Mouse (Mus musculus) brain, embryonic 14.5 days (tissue): ENCODE data around the gene A630001G21Rik. TPM values are rescaled to one million over a fixed set of nuclear protein-coding genes. Genes with fewer than 3 reads are reported as not detected.

ENCODE experiments used
- DNase-seq: peaks from one replicate; pipeline ENCODE4 v3.0.0-alpha.2; 2011; ENCODE audit warnings: low read depth
- CTCF ChIP-seq: fragments of 200-500 bp; IDR thresholded peaks from 2 replicates; pipeline ENCODE4 v1.5.1; 2012; ENCODE audit warnings: inconsistent platforms, mild to moderate bottlenecking, moderate library complexity, borderline replicate concordance; ENCODE audit not compliant: insufficient read depth, insufficient read length; ENCODE audit errors: extremely low read depth
- POLR2A ChIP-seq: fragments of 200-500 bp; IDR thresholded peaks from 2 replicates; pipeline ENCODE4 v1.6.1; 2012; ENCODE audit warnings: mild to moderate bottlenecking, inconsistent platforms, borderline replicate concordance; ENCODE audit not compliant: poor library complexity, insufficient read depth, insufficient read length, severe bottlenecking; ENCODE audit errors: extremely low read depth
- polyA plus RNA-seq: library from polyadenylated mRNA; depleted of rRNA; stranded (reverse); fragments of >200 nt; gene quantifications from 2 replicates; pipeline ENCODE4 v1.2.3, GENCODE M21; 2012; rRNA removed

A630001G21Rik gene
- polyA plus RNA-seq, 1 experiment = 0.75 TPM

GRCm38 (mm10) chr1:85693280-85693679 lies 85.2 kb downstream of the A630001G21Rik start:
- no peak for TF ChIP-seq CTCF
- TF ChIP-seq POLR2A = no peak

GRCm38 (mm10) chr1:85692281-85692680 lies 86.2 kb downstream of the A630001G21Rik start:
- no peak for DNase-seq
- no peak for TF ChIP-seq CTCF
- no peak for TF ChIP-seq POLR2A

More at GRCm38 (mm10) chr1:85693280-85693679, 85.2 kb downstream of the A630001G21Rik start:
- no peak for DNase-seq

DNA sequence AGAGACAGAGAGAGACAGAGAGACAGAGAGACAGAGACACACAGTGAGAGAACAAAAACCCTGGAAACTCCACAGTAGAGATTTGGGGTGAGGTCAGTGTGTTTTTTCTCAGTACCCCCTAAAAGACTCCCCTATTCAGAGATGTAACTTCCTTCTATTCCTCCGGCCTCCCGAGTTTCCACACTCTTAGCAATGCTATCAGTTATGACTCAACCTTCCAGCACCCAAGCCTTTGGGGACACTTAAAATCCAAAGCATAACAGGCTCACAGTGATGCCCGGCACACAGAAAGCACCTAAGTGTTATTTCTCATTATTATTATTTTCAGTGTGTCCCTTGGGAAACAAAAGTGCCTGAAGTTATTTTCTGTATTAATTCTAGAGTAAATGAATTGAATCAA lies 87.9 kb downstream of the A630001G21Rik start:
- TF ChIP-seq CTCF = no peak
- TF ChIP-seq POLR2A = no peak
- no peak for DNase-seq

GRCm38 (mm10) chr1:85687346-85687745 lies 91.1 kb downstream of the A630001G21Rik start:
- TF ChIP-seq CTCF (no peak), POLR2A (no peak)
- no peak for DNase-seq

DNA sequence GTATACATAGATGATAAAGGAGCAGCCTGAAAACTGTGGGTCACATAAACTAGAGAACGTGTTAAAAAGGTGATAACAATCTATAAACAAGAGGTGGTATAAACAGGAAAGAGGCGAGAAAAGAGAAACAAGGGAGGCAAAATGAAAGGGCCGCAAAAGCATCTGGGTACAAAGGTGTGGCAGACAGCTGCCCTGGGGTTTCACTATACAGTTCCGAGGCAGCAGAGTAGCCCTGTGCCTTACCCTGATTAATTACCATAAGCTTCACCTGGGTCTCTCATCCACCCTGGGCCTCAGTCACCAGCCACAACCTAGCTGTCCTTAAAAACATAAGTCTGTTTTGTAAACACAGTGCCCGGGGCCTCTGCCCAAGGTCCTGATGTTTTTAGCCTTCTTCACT lies 91.8 kb downstream of the A630001G21Rik start:
- no peak for DNase-seq
- no peak for TF ChIP-seq POLR2A
- TF ChIP-seq CTCF = no peak

GRCm38 (mm10) chr1:85680226-85680625 lies 98.2 kb downstream of the A630001G21Rik start:
- no peak for DNase-seq
- TF ChIP-seq POLR2A = no peak
- no peak for TF ChIP-seq CTCF

Other genes with a start within 250 kb of the A630001G21Rik start
- not detected in 2 replicates for gene G530012D18Rik, start 203.0 kb downstream of the A630001G21Rik start, polyA plus RNA-seq
- gene Sp110, start 179.8 kb downstream of the A630001G21Rik start, polyA plus RNA-seq = 0.35 and 0.67 TPM in 2 replicates
- gene Sp140, start 178.3 kb downstream of the A630001G21Rik start, polyA plus RNA-seq = 0.16 and 0.48 TPM in 2 replicates
- gene Sp100, start 128.7 kb downstream of the A630001G21Rik start, polyA plus RNA-seq = 0.11 and 0.52 TPM in 2 replicates
- 109 and 118 TPM in 2 replicates for gene Cab39, start 14.8 kb upstream of the A630001G21Rik start, polyA plus RNA-seq
- gene Itm2c, start 115.6 kb upstream of the A630001G21Rik start, polyA plus RNA-seq = 160 and 168 TPM in 2 replicates
- gene 4933407L21Rik, start 149.8 kb upstream of the A630001G21Rik start, polyA plus RNA-seq = 6.9 and 7.5 TPM in 2 replicates
- gene Gpr55, start 182.4 kb upstream of the A630001G21Rik start, polyA plus RNA-seq = 0.01 TPM in 1 of 2 replicates, not detected in the other
- gene Spata3, start 238.2 kb upstream of the A630001G21Rik start, polyA plus RNA-seq = 0.14 and 0.29 TPM in 2 replicates